Mouse (Mus musculus): ENCODE measurements around the gene Flt4.
"Not testable (repeated sequence)": the region's sequence is repeated elsewhere in the genome, so short reads cannot be mapped to it uniquely, and the experiment has no call there.

Flt4 gene

DNA sequence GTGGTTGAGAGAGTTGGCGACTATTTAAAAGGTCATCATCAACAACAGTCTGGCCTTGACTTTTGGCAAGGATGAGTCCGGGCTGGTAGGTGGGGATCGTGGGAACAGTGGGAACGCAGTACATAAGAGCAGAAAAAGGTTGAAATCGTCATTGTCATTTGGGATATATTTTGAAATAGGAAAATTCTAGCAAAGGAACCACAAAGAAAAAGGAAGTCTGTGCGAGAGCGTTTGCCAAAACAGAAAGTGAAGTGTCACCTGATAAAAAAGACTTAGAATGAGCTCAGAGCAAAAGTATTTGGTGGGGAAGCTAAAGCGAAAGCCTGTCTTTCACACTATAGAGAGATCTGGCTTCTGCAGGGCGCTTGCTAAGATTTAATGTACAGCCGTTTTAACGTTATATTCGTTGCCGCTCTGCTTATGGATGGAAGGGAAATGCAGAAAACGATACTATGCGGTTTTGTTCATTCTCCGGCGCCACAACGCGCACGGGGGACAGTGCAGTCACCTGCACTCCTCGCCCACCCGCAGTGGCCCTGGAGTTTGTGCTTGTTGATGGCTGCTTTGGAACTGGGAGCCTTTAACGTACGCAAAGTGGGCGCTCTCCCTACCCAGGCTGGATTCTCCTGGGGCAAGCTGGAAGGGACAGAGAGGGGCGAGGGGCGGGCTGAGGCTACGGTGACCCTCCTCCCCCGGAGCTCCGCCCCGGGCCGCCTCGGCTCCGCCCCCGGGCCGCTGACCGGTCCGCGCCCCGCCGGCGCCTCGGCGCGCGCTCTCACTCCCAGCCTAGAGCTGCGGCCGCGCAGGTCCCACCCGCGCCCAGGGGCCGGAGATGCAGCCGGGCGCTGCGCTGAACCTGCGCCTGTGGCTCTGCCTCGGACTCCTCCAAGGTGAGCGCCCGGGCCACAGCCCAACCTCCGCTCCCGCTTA is at the start of gene Flt4:
Gene Flt4, plus strand, starts transcription at position 326 of the 930 bp plus-strand sequence.
- peak; percentile 47 for DNase-seq (ENCODE audit: extremely low read depth, low read depth)

DNA sequence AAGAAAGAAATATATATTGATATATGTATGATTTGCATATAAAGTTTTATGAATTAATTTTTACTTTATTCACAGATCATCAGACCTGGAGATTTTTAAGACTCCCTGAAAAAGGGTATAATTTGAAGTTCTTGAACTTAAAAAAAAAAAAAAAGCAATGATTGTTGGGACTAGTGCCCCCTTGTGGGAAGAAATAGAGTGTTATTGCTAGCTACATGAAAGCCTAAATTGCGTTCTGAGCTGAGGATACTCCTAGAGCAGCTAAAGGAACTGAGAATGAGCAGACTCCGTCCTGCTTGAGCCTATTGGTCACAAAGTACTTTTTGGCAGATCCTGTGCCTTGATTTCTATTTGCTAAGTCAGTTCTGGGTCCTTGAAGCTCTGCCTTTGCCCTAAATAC is 34.0 kb upstream of the Flt4 start:
- peak; percentile 26 for DNase-seq (ENCODE audit: extremely low read depth, low read depth)

DNA sequence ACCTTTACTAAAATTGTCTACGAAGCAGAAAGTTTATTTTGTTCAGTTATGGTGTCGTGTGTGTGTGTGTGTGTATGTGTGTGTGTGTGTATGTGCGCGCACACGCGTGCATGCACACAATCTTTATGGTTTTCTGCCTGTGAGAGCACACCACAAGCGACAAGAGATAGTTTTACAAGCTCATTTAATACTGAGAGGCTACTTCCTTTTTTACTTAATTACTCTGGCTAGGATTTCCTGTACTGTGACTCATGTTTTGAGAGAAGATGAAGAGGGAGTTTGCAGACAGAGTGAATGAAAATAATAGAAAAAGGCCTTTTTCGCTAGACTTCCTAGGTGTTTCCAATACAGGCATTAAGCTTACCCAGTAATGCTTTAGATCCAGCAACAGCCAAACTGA is 28.6 kb upstream of the Flt4 start:
- DNase-seq (ENCODE audit: extremely low read depth, low read depth), result not testable (repeated sequence)

DNA sequence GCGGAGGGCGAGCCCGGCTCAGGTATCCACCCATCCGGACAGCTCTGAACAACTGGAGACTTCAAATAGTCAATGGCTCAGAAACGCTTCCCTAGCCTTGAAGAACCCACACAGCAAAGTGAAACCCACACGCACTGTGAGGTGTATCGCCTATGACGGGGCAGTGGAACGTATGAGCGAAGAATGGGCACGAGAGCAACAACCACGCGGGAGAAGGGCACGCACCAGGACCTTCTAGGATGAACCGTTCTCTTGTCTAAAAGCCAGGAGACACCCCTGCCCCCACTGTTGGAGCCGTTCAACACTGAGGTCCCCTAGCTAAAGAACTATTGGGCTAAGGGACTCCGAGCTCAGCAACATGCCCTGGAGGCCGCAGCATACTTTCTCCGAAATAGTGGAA is 18.9 kb upstream of the Flt4 start:
- DNase-seq (ENCODE audit: extremely low read depth, low read depth), result no peak

DNA sequence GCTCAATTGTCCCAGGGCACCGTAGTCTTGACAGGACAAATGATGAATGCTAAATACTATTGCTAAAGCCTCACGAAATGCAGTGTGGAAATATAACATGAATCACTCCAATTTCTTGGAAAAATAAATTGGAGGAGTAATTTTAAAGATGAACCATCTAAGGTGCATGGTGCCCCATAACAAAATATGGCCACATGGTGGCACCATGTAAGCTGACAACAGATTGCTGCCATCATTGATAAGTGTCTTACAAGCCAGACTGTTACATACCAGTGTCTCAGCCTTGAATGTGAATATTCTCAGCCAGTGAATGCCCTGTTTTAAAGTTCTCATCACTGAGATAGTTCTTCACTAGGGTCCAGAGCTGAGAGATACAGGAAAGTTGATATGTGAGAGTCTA is 11.9 kb upstream of the Flt4 start:
- not testable (repeated sequence) for DNase-seq (ENCODE audit: extremely low read depth, low read depth)

DNA sequence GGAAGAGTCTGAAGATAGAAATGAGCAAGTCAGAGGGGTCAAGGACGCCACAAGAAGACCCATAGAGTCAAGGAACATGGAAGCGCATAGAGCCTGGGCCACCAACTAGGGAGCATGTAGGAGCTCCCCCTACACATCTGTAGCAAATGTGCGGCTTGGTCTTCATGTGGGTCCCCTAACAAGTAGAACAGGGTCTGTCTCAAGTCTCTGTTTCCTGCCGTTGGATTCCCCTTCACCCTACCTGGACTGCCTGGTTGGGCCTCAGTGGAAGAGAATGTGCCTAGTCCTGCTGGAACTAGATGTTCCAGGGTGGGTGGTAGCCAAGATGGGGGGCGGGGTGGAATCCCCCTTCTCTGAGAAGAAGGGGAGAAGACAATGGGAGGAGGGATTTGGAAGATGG is 757 bp upstream of the Flt4 start:
- not testable (repeated sequence) for DNase-seq (ENCODE audit: extremely low read depth, low read depth)

DNA sequence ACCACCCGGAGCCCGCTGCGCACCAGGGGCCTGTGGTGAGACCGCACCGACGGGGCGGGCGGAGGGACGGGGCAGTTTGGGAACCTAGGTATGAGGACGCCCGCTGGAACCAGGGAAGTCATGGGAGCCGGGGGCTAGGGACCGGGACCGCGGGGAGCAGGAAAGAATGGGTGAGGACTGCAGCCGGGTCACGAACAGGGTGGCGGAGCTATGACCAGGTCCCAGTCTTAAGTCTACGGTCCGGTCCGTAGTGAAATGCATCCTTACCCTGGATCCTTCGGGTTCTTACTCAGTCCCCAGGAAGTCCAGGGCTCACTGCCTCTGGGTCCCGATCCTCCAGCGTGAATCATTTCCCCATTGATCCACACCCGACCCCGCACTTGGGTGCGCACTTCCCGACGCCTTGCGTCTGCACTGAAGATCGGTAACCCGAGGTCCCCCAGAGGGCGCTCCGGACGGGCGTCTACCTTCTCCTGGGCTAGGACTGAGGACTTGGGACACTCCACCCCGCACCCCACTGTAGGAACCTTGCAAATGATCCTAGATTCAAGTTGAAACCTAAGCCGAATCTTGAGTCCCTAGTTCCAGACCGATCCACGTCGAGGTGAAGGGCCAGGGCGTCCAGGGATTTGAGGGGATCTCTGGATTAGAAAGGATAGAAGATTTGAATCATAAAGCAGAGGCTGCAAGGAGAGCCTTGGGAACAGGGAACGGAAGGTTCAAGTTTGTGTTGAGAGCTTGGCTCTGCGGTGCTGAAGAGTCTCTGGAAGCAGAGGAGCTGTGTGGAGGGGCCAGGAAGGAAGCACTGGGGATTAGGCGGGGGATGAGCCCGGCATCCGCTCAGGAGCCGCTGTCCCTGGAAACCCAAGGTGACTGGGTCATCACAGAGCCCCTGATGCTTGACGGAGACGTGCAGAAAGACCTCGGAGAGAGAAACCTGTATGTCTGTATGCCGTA is 1.1 kb downstream of the Flt4 start:
- not testable (repeated sequence) for DNase-seq (ENCODE audit: extremely low read depth, low read depth)

DNA sequence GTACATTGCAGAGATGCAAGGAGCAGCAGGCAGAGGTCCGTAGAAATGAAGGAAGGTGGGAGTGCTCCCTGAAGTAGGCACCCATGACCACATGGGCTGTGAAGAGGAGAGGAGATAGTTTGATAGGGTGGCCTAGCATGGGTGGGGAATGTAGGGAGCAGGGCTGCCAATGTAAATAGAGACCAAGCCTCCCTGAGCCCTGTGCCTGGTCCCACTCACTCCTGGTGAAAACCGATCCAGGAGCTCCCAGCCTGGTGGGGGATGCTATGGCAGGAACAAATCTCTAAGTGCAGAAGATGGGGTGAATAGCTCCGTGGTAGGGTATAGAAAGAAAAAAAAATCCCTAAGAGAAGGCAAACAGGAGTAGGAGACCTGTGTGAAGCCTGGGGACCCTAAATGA is 2.3 kb downstream of the Flt4 start:
- DNase-seq (ENCODE audit: extremely low read depth, low read depth), result not testable (repeated sequence)

DNA sequence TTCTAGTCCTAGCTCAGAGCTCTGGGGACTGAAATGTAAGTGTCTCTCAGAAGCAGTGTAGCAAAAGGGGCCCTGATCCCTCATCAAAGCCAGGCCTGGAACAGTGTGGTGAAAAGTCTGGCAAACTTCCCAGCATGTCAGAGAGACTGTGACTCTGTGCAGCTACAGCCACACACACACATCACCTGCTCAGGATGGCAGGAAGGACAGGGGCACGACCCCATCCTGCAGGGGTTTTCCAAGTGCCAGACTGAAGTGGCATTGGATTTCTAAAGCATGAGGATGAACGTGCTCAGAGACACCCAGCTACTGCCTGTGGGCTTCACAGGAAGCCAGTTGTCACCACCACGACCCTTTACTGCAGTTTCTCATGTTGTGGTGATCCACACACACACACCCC is 3.1 kb downstream of the Flt4 start:
- DNase-seq (ENCODE audit: extremely low read depth, low read depth), result no peak

DNA sequence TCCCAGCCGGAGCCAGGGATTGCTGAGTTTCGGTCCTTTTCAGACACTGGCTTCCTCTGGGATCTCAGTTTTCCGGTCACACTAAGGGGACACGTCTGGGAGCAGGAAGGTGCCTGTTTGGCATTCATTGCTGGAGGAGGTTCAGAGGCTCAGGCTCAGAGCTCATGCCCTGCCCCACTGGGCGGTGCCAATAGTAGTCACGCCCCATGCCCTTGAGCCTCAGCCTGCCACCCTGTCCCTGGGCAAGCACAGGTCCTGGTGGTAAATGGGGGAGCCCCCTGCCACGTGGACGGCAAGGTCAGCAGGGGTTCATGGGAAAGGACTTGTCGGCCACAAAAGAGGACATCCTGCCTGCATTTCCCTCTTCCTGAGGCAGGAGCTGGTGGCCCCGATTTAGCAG is 4.3 kb downstream of the Flt4 start:
- DNase-seq (ENCODE audit: extremely low read depth, low read depth), result no peak

DNA sequence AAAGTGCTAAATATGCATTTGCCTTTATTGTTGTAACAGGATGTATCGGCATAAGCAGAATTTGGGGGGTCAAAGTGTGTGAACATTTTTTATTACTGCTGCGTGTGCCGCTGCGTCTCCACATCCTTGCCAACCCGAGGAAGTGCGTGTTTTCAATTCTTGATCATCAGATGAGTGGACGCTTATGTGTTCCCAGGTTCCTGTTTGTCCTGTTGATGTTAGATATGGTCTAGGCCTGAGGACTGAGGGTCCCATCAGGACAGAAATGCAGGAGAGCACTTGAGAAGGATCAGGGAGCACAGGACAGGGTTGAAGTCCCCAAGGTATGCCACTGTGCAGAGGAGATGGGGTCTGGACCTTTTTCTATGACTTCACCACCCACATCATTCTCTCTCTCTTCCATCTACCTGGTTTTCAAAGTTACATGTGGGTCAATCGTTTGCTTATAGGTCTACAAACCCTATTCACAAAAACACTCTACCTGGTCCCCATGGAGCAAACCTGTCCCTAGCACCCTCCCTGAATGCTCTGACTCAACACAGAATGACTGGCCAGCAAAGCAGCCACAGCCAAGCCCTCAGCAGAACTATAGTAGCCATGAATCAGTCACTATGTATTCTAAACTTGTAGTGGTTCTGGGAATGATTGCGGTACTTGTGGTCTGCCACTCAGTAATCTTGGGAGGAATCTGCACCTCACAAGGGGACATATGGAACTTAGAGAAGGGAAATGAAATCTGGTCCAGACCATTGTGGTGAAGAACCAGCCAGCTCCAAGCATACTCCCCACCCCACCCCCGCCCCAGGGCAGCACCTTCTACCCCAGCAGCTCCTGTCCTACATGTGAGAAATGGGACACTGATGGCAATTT is 7.0 kb downstream of the Flt4 start:
- DNase-seq (ENCODE audit: extremely low read depth, low read depth), result no peak

DNA sequence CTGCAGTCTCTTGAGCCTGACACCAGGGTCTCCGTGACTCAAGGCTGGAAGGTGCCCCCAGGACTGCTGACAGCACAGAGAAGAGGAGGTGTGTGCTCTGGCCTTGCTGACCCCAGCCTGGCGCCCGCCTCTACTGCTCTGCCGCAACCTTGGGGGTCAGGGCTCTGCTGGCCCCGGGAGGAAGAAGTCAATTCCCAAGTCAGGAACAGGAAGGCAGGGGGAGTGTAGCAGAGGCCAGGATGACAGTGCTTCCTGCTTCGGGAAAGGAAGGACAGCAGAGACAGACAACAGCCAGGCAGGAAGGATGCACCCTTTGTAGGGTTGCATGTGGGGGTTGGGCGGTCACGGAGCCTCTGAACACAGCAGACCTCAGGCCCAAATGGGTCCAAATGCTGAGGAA is 9.4 kb downstream of the Flt4 start:
- no peak for DNase-seq (ENCODE audit: extremely low read depth, low read depth)

DNA sequence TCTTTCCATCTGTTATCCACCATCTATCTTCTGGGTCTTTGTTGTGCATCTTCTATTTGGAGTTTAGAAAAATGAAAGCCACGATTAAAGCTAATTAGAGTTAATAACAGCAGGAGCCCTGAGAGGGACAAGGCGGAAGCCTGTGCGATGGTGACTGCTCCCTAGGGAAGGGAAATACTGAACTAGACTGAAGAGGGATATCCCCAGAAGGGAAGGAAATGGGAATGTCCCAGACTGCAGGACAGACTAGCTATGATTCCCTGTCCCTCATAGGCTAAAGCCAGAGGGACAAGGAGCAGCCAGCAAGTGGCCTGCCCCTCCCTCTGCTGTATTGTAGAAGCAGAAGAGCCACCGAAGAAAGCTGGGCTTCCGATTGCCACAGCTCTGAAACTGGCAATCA is 12.9 kb downstream of the Flt4 start:
- DNase-seq (ENCODE audit: extremely low read depth, low read depth), result no peak

DNA sequence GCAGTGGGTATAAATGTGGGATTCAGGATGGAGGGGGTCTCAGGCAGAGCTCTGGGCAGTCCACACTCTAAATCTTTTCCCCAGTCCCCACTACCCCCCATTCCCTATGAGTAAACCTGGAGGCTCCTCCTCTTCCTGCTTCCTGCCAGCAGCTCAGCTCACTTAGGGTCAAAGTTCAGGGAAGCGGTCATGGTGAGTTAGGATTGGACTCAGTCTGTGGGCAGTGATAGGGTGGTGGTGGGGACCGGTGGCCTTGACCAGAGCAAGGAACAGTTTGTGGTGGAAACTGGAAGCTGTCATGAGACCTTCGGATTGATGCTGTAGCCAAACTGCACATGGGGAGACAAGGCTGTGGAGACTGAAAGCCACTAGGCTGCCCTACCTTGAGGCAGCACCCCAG is 15.1 kb downstream of the Flt4 start:
- no peak for DNase-seq (ENCODE audit: extremely low read depth, low read depth)

DNA sequence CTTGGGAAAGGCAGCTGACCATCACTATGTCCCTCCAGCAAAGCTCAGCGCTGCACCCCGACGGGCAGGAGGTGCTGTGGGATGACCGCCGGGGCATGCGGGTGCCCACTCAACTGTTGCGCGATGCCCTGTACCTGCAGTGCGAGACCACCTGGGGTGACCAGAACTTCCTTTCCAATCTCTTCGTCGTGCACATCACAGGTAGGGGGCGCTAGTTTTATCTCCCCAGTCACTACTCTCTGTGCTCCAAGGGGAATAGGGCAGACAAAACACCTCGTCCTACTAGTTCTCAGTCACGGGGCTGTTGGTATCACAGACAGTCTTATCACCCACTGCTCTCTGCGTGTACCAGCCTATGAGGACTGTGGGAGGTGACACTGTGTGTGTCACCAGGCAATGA is 16.8 kb downstream of the Flt4 start:
- no peak for DNase-seq (ENCODE audit: extremely low read depth, low read depth)

DNA sequence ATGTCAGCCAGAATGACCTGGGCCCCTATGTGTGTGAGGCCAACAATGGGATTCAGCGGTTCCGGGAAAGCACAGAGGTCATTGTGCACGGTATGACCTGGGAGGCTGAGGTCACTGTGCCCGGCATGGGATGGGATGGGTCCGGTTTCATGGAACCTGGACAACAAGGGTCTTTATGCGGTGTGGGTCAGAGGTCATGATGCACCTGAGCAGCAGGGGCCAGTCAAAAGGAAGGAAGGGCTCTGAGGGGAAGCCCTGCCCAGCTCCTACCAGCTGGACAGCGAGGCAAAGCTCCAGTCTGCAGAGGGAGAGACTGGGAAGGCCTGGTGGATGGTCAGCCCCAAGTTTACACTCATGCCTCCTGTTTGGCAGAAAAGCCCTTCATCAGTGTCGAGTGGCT is 17.7 kb downstream of the Flt4 start:
- no peak for DNase-seq (ENCODE audit: extremely low read depth, low read depth)

DNA sequence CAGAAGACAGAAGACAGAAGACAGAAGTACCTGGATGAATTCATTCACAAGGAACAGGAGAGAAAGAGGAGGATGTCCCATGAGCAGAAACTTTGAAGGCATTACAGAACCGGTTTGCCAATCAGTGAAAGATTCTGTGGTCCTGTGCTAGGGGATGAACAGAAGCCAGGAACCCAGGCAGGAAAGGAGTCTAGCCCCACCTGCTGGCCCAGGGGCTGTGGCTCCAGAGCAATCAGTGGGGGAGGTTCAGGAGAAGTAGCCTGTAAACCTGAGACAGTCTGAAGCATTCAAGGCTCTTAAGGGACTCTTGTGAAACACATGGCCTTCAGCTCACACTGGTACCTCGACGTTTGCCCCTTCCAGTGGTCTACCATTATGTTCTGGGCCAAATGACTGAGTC is 22.1 kb downstream of the Flt4 start:
- no peak for DNase-seq (ENCODE audit: extremely low read depth, low read depth)

DNA sequence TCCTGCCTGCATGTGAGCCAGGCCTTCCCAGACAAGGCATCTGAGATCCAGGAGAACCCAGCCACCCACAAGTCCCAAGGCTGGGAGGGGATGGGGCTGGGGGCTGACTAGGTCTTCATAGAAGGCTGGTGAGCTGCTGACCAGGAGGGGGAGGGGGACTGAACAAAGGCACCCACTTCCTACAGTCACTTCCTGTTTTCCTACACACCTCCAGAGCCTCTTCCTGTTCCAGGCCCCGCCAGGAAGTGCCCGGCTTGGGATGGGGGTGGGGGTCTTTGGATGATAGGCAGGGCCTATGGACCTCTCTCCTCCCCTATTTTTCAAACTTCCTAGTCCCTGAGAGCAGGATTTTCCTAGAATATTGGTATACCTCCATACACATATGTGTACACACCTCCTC is 23.2 kb downstream of the Flt4 start:
- DNase-seq (ENCODE audit: extremely low read depth, low read depth), result no peak

DNA sequence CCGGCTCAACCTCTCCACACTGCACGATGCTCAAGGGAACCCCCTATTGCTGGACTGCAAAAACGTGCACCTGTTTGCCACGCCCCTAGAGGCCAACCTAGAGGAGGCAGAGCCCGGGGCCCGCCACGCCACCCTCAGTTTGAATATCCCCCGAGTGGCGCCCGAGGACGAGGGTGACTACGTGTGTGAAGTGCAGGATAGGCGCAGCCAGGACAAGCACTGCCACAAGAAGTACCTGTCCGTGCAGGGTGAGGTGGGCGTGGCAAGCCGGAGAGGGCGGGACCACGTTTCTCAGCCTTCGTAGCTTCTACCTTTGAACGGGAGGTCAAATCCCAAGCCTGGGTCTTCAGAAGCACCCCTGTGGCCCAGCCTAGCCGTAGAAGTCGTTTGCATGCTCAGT is 25.0 kb downstream of the Flt4 start:
- no peak for DNase-seq (ENCODE audit: extremely low read depth, low read depth)

DNA sequence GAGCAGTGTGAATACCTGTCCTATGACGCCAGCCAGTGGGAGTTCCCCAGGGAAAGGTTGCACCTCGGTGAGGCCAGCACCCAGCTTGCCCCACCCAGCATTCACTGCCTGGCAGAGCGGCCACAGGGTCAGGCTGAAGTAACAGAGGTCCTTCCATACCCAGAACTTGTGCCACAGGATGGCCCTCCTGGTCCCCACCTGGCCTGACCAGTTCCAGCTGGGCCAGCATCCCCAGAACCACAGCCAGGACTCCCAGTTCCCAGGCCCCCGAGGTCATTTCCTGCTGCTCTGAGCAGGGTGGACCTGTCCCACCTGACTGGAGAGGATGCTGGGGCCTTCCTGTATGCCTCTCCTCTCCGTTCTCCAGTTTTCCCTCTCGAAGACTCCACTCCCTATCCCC is 26.6 kb downstream of the Flt4 start:
- DNase-seq (ENCODE audit: extremely low read depth, low read depth), result no peak

DNA sequence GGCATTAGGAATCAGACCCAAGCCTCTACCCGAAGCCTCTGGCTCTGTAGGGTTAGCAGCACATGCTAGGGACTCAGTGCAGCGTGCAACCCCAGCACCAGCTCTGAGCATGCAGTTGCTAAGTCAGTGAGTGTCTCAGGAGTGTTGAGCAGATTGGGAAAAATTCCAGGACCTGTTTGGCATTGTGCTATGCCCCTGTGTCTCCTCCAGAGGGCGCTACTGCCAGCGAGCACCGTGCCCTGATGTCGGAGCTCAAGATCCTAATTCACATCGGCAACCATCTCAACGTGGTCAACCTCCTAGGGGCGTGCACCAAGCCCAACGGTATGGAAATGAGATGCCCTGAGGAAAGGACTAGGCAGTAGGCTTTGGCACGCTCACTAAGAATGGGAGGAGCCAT is 27.4 kb downstream of the Flt4 start:
- DNase-seq (ENCODE audit: extremely low read depth, low read depth), result no peak
